Mouse (Mus musculus) embryo, embryonic 11.5 days (tissue): ENCODE measurements around the gene Fbxo42.

ENCODE experiments used
- DNase-seq: peaks from one replicate; pipeline ENCODE4 v3.0.0-alpha.2; 2012; ENCODE audit warnings: low read depth, low spot score

Gene Fbxo42

DNA sequence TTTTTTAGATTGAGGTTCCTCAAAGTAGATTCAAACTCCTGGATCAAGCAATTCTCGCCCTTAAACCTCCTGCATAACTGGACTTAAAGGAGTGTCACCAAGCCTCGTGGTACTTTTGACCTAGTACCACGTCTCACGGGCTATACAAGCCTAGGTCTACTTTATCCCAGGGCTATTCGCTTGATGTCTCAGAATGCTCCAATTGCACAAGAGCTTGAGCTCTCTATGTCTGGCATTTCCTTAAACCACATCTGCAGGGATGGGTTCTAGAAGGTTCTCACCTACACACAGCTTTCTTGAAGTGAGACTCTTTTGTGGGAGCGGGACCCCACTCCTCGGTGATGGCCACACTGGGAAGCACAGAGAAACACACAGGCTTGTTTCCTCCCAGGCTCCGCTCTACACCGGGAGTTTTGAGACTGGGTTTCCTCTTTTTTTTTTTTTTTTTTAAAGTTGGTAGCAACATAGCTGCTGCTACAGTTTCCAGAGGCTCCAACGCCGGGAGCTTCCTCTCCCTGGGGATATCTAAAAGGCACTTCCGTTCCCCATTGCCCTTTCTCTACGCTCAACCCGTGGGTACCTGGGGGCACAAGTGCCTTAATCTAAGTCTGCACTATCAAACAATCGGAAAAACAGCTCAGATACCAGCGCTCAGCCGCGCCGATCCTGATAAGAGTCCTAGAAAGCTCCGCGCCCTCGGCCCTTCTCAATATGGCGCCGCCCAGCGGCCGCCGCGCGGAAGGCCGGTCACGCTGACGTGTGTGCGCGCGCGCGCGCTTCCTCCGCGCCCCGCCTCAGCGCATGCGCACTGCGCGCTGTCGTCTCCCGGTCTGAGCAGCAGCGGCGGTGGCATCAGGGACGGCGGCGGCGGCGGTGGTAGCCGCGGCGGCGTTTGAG lies at the start of gene Fbxo42:
TSS of gene Fbxo42 (plus strand) at position 802 of the 897 bp plus-strand sequence.
- peak; percentile 89 for DNase-seq

DNA sequence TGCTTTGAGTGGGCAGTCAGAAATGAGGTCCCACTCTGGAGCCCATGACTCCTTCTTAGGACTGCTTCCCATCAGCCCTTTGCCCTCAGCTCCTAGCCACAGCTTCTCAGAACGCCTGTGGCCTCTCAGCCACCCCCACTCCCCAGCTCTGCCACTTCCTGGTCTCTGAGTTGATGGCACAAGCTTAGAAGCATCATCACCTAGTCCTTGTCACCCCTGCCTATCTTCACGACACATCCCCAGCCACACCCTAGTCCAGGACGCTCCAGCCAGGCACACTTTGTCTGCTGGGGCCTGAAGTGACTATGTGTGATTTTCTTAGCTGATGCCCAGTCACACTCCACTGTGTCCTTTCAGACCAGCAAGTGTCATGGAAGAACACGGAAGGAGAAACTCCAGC lies 48.8 kb upstream of the Fbxo42 start:
- no peak for DNase-seq

DNA sequence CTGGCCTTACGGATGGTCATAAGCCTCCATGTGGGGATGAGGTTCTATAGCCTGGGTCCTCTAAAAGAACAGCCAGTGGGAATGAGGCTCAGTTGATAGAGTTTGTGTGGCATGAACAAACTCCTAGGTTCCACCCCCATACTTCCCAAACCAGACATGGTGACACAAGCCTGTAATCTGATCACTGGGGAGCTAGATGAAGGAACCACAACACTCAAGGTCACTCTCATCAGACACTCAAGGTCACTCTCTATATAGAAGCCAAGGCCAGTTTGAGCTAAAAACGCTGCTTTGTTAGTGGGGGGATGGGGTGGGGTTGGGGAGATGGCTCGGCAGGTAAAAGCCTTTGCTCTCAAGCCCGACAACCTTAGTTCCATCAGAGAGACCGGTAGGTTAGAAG lies 47.8 kb upstream of the Fbxo42 start:
- DNase-seq = no peak

- DNase-seq = no peak
Observed at GRCm38 (mm10) chr4:141101291-141101690, 46.4 kb upstream of the Fbxo42 start.

- DNase-seq = peak; percentile 35
Observed at GRCm38 (mm10) chr4:141101855-141102254, 45.9 kb upstream of the Fbxo42 start.

- no peak for DNase-seq
Observed at GRCm38 (mm10) chr4:141106526-141107183, 41.1 kb upstream of the Fbxo42 start.

- no peak for DNase-seq
Observed at GRCm38 (mm10) chr4:141108196-141108732, 39.4 kb upstream of the Fbxo42 start.

DNA sequence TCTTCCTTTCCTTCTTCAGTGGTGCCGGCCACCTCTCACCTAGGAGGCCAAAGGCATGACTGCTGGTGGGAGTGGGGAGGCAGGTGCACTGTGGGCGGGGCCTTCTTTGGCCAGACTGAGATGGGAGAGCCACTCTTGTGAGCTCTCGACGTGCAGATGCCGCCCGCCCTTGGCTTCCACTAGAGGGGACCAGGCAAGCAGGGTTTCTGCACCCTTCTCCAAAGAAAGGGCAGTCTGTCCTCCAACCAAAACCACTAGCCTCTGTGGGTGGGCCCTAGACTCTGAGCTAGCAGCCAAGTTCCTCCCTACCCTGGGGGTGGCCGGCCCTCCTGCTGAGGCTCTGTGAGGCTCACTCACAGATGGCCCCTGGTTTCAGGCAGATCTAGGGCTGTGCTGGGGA lies 33.9 kb upstream of the Fbxo42 start:
- DNase-seq = no peak

DNA sequence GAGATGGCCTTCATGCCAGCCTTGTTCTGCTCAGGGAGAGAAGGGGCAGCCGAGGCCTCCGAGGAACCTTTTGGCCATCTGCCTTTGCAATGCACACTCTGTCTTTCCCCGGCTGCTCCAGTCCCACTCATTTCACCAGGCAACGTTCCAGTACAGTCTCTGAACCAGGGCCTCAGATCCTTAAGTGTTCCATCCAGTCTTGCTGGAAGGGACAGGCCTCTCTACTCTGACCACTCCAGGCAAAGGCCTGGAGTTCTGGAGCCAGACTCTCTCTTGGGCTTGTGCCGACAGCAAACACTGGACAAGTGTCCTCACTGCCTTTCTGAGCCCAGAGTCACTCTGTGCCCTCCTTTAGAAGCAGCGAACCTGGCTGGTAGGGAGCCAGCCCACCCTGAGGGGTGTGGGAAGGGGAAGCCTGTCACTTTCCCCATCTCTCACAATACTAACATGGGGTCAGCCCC lies 33.2 kb upstream of the Fbxo42 start:
- no peak for DNase-seq

DNA sequence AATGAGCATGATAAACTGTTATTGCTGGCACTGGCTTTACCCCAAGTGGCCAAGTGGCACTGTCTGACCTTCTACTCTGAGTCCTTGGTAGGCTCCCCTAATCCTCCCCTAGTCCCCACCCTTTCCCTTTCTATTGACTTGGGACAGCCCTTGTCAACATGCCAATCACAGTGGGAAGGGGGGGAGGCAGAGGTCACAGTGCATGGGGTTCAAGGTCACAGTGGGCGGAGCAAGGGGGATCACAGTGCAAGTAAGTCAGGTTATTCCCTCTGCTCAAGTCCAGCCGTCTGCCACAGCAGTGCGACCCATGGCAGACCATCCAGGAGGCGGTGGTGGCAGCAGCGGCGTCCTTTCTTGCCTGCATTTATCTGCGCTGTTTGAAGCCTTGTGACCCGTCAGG lies 32.3 kb upstream of the Fbxo42 start:
- DNase-seq = no peak

GRCm38 (mm10) chr4:141118691-141119090 lies 29.0 kb upstream of the Fbxo42 start:
- DNase-seq = no peak

- DNase-seq = no peak
Observed at GRCm38 (mm10) chr4:141120700-141121099, 27.0 kb upstream of the Fbxo42 start.

DNA sequence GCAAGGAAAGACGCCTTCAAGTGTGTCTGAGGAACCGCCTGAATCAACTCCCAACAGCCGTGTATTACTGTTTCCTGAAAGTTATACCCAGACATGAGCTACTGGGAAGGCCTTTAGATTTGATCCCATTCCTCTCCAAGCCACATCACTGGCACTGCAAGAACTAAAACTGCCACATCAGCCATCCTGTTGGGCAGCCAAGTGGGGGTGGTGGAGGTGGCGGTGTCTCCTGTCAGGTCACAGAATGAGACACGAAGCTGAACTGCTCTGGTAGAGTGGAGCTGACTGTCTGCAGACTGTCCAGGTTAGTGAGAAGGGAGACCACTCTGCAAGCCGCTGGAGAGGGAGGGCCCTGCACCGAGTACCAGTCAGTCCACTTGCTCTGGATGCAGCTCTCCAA lies 25.1 kb upstream of the Fbxo42 start:
- DNase-seq = no peak

DNA sequence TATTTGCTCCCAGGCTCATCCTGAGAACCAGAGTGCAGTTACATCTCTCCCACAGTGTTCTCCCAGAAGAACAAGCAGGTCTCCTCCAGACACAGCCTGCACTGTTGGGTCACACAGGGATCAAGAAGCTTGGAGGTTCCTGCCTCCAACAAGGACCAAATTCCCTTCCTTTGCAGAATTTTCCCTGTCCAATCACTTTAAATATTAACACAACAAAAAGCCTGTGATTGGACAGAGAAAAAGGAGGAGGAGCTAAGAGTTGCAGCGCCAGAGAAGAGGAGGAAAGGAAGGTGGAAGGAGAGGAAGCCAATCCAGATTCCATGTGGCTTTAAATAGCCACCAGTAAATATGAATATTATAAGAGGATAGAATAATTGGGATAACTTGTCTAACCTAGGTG lies 24.6 kb upstream of the Fbxo42 start:
- DNase-seq = no peak

DNA sequence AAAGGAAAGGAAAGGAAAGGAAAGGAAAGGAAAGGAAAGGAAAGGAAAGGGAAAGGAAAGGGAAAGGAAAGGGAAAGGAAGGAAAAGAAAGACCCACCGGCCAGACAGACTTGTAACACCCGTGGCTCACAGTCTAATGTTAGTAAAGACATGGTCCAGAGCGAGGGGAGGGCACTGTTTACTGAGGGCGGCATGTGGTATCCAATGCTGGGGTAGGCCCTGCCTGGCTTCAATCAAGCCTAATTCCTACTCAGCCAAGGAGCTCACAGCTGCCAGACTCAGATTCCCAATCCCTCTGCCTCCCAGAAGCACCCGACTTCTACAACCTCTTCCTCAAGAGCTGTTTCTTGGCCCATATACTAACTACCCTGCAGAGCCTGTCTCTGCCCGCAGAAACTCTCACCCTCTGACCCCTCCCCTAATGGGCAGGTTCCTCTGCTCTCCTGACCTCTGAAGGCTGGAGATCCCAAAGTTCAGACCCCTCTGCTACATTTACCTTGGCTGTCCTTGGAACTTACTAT lies 18.5 kb upstream of the Fbxo42 start:
- DNase-seq = no peak

DNA sequence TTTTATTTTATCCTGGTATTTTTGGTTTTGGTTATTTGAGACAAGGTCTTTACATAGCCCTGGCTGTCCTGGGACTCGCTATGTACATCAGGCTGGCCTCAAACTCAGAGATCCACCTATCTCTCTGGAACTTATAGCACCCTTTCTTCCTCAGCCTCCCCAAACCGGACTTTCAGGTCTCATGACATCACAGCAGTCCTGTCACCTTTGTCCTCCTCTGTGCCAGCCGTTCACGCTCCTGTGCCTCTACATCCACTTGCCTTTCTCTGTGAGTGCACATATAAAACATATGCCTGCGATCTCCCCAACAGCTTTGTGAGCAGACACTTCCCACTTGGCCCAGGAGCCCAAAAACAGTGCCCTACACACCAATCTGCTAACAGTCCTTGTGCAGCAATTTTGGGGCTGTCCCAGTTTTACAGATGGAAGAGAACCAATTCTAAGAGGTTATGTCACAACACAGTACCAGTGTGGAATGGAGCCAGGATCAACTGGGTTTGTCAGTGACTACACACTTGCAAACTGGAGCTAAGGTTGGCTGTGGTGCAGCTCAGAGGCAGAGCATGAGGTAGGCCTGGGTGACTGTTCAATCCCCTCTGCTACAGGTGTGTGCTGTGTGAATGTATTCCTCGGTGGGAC lies 16.9 kb upstream of the Fbxo42 start:
- no peak for DNase-seq

GRCm38 (mm10) chr4:141131531-141132061 lies 16.1 kb upstream of the Fbxo42 start:
- DNase-seq = no peak

DNA sequence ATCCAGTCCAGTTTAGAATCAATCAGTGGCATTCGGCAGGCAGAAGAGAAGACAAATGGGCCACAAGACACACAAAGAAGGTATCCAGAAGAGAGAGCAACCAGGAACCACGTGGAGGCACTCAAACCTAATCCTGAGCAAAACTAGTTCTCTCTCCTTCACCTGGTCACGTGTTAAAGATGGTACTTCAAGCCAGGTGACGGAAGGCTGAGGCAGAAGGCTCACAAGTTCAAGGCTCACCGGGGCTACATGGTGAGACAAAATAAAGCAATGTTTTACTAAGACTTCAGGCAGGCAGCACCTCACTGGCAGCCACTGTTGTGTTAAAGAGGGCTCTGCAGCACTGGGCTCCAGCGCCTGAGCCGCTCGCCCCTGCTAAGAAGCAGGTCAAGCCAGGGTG lies 15.5 kb upstream of the Fbxo42 start:
- DNase-seq = no peak

GRCm38 (mm10) chr4:141133227-141133626 lies 14.5 kb upstream of the Fbxo42 start:
- DNase-seq = no peak

- DNase-seq = no peak
Observed at GRCm38 (mm10) chr4:141134031-141134441, 13.7 kb upstream of the Fbxo42 start.

DNA sequence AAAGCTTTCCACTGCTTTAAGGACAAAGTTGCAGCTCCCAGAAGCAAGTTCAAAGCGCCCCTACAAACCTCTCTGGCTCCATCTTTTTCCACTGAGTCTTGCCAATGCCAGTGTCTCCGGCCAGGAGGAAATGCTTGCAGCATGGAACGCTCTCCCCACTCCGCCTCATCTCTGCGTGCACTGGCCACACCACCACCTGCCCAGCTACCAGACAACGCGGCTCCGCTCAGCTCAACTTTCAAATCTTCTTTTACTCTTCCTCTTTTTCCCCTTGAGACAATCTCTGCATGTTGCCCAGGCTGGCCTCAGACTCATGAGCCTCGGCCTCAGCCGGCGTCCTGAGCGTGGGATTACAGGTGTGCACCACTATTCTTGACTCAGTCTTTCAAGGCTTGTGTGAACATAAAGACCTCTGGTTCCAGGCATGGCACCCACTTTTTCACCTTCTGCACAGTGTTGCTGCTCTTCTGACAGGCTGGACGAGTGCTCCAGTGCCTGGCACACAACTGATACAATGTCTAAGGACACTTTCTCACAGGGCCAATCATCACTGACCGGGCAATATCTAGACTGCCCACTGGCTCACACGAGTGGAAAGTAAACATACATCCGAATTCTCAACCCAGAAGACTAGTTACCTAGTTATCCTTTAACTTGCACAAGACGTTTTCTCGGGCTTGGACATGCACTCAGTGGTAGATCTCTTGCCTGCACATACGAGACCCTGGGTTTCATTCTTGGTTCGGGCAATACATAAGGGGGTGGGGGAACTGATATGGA lies 12.8 kb upstream of the Fbxo42 start:
- no peak for DNase-seq
